Mouse (Mus musculus) ES-E14 (cell line): Measurements from ENCODE around the gene C2cd2l. TPM values are rescaled to one million over a fixed set of nuclear protein-coding genes. Genes with fewer than 3 reads are reported as not detected.

Source experiments
- DNase-seq: peaks from one replicate; pipeline ENCODE4 v3.0.0-alpha.2; 2013; ENCODE audit warnings: low read depth, low spot score
- H3K27ac ChIP-seq: 2 replicates; pipeline ENCODE4 v1.5.1; 2012; ENCODE audit warnings: low read depth, mild to moderate bottlenecking, low read length, moderate library complexity, mixed read lengths; ENCODE audit not compliant: poor library complexity, insufficient read depth, severe bottlenecking
- H3K36me3 ChIP-seq: 2 replicates; pipeline ENCODE4 v1.6.1; 2012; ENCODE audit warnings: mild to moderate bottlenecking, low read length, moderate library complexity, mixed read lengths; ENCODE audit not compliant: control insufficient read depth, poor library complexity, insufficient read depth, severe bottlenecking
- H3K4me1 ChIP-seq, 2 experiments: fragments of 150-350 bp in 1 of 2; sonication (generic) in 1 of 2; 2 replicates each; pipeline ENCODE4 v1.6.1; 2012; ENCODE audit warnings: low read length in 2 of 2, mild to moderate bottlenecking in 1 of 2, mixed read lengths in 1 of 2; ENCODE audit not compliant: control insufficient read depth in 2 of 2, insufficient read depth in 2 of 2, poor library complexity in 1 of 2
- H3K4me3 ChIP-seq, 2 experiments: fragments of 150-350 bp in 1 of 2; sonication (generic) in 1 of 2; 2 replicates each; pipeline ENCODE4 v1.5.1; 2012; ENCODE audit warnings: low read length in 2 of 2, low read depth in 1 of 2, mild to moderate bottlenecking in 1 of 2, mixed read lengths in 1 of 2; ENCODE audit not compliant: insufficient read depth in 1 of 2, poor library complexity in 1 of 2, severe bottlenecking in 1 of 2
- H3K9ac ChIP-seq: 2 replicates; pipeline ENCODE4 v1.6.1; 2012; ENCODE audit warnings: low read depth, mild to moderate bottlenecking, low read length, mixed read lengths; ENCODE audit not compliant: poor library complexity, insufficient read depth, severe bottlenecking
- H3K9me3 ChIP-seq: fragments of 150-350 bp; sonication (generic); 2 replicates; pipeline ENCODE4 v1.6.1; 2012; ENCODE audit warnings: low read depth, mild to moderate bottlenecking, low read length; ENCODE audit not compliant: control insufficient read depth, insufficient read depth
- CHD2 ChIP-seq: IDR thresholded peaks from 2 replicates; pipeline ENCODE4 v1.6.1; 2014; ENCODE audit warnings: mild to moderate bottlenecking, low read depth, low read length, inconsistent platforms
- HCFC1 ChIP-seq: IDR thresholded peaks from 2 replicates; pipeline ENCODE4 v1.6.1; 2012; ENCODE audit warnings: low read length, inconsistent platforms, borderline replicate concordance; ENCODE audit not compliant: insufficient read depth
- MAFK ChIP-seq: IDR thresholded peaks from 2 replicates; pipeline ENCODE4 v1.6.1; 2014; ENCODE audit warnings: mild to moderate bottlenecking, low read depth, low read length, inconsistent platforms; ENCODE audit not compliant: insufficient read depth
- ZC3H11A ChIP-seq: IDR thresholded peaks from 2 replicates; pipeline ENCODE4 v1.6.1; 2012; ENCODE audit warnings: low read depth, mild to moderate bottlenecking, inconsistent platforms, low read length, borderline replicate concordance
- ZNF384 ChIP-seq: IDR thresholded peaks from 2 replicates; pipeline ENCODE4 v1.6.1; 2012; ENCODE audit warnings: low read depth, low read length, inconsistent platforms
- in situ Hi-C, 2 experiments: fragments of 600-800 bp; cut with MboI; formaldehyde crosslinking; loops; one replicate each; pipeline ENCODE4 v1.15.1; 2025; ENCODE audit warnings: low sequenced_read_pairs in 2 of 2, inconsistent platforms in 1 of 2; ENCODE audit not compliant: unreplicated experiment in 2 of 2
- total RNA-seq: library from RNA; depleted of rRNA; stranded (reverse); fragments of 300-350 nt; gene quantifications from 2 replicates; pipeline ENCODE4 v1.2.3, GENCODE M21; 2012

Gene C2cd2l
- total RNA-seq, 1 experiment = 13.9 TPM

GRCm38 (mm10) chr9:44313476-44314256, 6.4 kb downstream of the C2cd2l start:
- Histone ChIP-seq H3K9me3 (no peaks in the 10 kb centered on the region), H3K9ac (no peak overlapping the region), H3K36me3 (no peaks in the 10 kb centered on the region), H3K27ac (no peak overlapping the region), H3K4me1 (peaks cover 0 to 22% of the 10 kb centered on the region in 2 experiments; a peak in 3 of 4 replicates), H3K4me3 (no peak overlapping the region)
- no peak for DNase-seq
- in situ Hi-C loops = no loop called here
- TF ChIP-seq CHD2 = no peak

GRCm38 (mm10) chr9:44311136-44312134, 8.7 kb downstream of the C2cd2l start:
- Histone ChIP-seq H3K36me3 (no peaks in the 10 kb centered on the region), H3K9ac (0 out of 2 replicates have a peak overlapping the region, but pooled peaks have one; percentile 1), H3K27ac (no peak overlapping the region), H3K9me3 (no peaks in the 10 kb centered on the region), H3K4me3 (peak overlapping the region; percentile 20 to 22; a peak in 3 of 4 replicates), H3K4me1 (peaks cover 1 to 24% of the 10 kb centered on the region in 2 experiments; a peak in 3 of 4 replicates)
- TF ChIP-seq ZNF384 = no peak
- TF ChIP-seq HCFC1 = no peak
- TF ChIP-seq ZC3H11A = no peak
- TF ChIP-seq CHD2 = no peak
- no peak for TF ChIP-seq MAFK
- no peak for DNase-seq
- in situ Hi-C loops = no loop called here

- peak overlapping the region; percentile 20 to 22; a peak in 2 of 4 replicates for H3K4me3 ChIP-seq
- no peak for TF ChIP-seq MAFK
- no peak for TF ChIP-seq ZC3H11A
- no peak for TF ChIP-seq CHD2
- no peak for TF ChIP-seq HCFC1
- TF ChIP-seq ZNF384 = no peak
- in situ Hi-C loops = no loop called here
- H3K9me3 ChIP-seq = no peaks in the 10 kb centered on the region
- no peaks in the 10 kb centered on the region for H3K36me3 ChIP-seq
- peaks cover 3 to 24% of the 10 kb centered on the region in 2 experiments for H3K4me1 ChIP-seq
- H3K9ac ChIP-seq = 0 out of 2 replicates have a peak overlapping the region, but pooled peaks have one; percentile 1
- no peak overlapping the region for H3K27ac ChIP-seq
- no peak for DNase-seq
Observed at GRCm38 (mm10) chr9:44310750-44311135, 9.3 kb downstream of the C2cd2l start.

DNA sequence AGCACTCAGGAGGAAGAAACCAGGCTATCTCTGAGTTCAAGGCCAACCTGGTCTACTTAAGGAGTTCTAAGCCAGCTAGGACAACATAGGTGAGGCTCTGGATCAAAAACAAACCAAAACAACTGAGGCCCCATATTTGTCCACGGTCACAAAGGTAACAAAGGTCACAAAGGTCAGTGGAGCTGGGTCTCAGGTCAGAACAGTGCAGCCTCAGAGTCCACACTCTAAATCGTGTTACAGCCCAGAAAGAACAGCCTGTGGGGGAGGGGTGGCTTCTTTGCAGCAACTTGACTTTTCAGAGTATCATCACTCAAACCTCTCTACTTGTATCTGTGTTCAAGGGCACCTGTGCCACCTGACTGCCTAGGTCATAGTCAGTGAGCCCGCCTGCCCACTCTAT, 10.3 kb downstream of the C2cd2l start:
- H3K27ac ChIP-seq = no peak overlapping the region
- H3K4me1 ChIP-seq = peaks cover 4 to 24% of the 10 kb centered on the region in 2 experiments
- no peak for DNase-seq
- H3K36me3 ChIP-seq = no peaks in the 10 kb centered on the region
- no peaks in the 10 kb centered on the region for H3K9me3 ChIP-seq
- no peak overlapping the region for H3K4me3 ChIP-seq
- in situ Hi-C loops = no loop called here
- H3K9ac ChIP-seq = no peak overlapping the region
- TF ChIP-seq ZC3H11A (no peak), MAFK (no peak), ZNF384 (no peak), HCFC1 (no peak), CHD2 (no peak)
